Mouse (Mus musculus): Measurements from ENCODE around the gene Hrct1. TPM values are rescaled to one million over a fixed set of nuclear protein-coding genes. Genes with fewer than 3 reads are reported as not detected.

Gene Hrct1
- polyA plus RNA-seq, 1 experiment from 2014 or later: 0.19 TPM

- no peaks in the 10 kb centered on the region for H3K9me3 ChIP-seq (replicated peaks)
- ATAC-seq: peak; percentile 50
- H3K36me3 ChIP-seq: no peaks in the 10 kb centered on the region
- H3K27me3 ChIP-seq (replicated peaks): peaks cover 6% of the 10 kb centered on the region; the same call in 1 of the 2 replicates
- 20% methylated on average over 13 of the region's 14 CpGs for WGBS (ENCODE audit: insufficient replicate concordance)
- H3K4me2 ChIP-seq: peak within 1 kb of the TSS; percentile 45
- peaks cover 62% of the 10 kb centered on the region for H3K4me1 ChIP-seq
- H3K27ac ChIP-seq: peak within 1 kb of the TSS; percentile 50
- no peak within 1 kb of the TSS for H3K9ac ChIP-seq
- no peak within 1 kb of the TSS for H3K4me3 ChIP-seq
Observed at GRCm38 (mm10) chr4:43729794-43730550, 3.0 kb downstream of the Hrct1 start, which contains the start of gene Spaar. Gene Spaar, plus strand, starts transcription at chr4:43730034.

DNA sequence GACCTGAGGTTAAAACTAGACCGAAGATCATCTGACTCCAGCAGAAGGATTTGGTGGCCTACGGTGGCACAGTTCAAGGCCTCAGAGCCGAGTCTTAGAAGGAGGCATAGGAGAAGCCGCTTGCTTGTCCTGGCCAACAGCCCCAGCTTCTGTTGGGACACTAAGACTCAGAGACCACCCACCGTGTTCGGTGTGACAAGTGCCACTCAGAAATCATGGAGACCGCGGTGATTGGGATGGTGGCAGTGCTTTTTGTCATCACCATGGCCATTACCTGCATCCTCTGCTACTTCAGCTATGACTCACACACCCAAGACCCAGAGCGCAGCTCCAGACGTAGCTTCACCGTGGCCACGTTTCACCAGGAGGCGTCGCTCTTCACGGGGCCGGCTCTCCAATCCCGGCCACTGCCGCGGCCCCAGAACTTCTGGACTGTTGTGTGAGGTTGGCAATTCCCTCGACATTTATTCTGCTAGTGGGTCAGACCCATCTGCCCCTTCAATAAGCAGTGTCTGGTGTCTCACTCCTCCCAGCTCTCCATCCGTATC lies 3.8 kb downstream of the Hrct1 start:
- Histone ChIP-seq H3K27me3 (replicated peaks) (peaks cover 6% of the 10 kb centered on the region; the same call in 1 of the 2 replicates), H3K4me2 (peak overlapping the region; percentile 45; the same call in 1 of the 2 replicates), H3K36me3 (no peaks in the 10 kb centered on the region), H3K27ac (no peak overlapping the region), H3K9me3 (replicated peaks) (no peaks in the 10 kb centered on the region), H3K9ac (no peak overlapping the region), H3K4me1 (peaks cover 61% of the 10 kb centered on the region), H3K4me3 (no peak overlapping the region)
- ATAC-seq: no peak
- 55% methylated on average over 21 of the region's 21 CpGs for WGBS (ENCODE audit: insufficient replicate concordance)

DNA sequence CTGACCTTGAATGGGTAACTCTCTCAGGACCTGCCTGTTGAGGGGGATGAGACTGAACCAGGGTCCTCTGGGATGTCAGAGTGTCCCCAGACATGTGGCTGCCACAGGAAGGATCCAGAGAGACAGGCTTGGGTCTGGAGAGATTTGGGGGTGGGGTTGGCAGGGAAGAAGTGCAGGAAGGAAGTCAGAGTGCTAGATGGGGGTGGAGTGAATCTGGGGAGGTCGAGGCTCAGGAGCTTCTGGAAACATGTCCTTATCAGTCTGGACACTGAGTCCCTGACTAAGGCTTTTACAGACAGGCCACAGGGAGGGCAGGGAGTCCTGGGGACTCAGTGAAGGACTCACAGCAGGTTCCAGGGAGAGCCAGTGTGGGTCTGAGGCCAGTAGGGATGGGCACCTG lies 5.2 kb downstream of the Hrct1 start:
- Histone ChIP-seq H3K27ac (no peak overlapping the region), H3K4me3 (no peak overlapping the region), H3K36me3 (no peaks in the 10 kb centered on the region), H3K4me1 (peaks cover 48% of the 10 kb centered on the region), H3K9me3 (replicated peaks) (no peaks in the 10 kb centered on the region), H3K9ac (no peak overlapping the region), H3K27me3 (replicated peaks) (peaks cover 6% of the 10 kb centered on the region; the same call in 1 of the 2 replicates), H3K4me2 (no peak overlapping the region)
- 5% methylated on average over 1 of the region's 1 CpGs for WGBS (ENCODE audit: insufficient replicate concordance)
- ATAC-seq: no peak

DNA sequence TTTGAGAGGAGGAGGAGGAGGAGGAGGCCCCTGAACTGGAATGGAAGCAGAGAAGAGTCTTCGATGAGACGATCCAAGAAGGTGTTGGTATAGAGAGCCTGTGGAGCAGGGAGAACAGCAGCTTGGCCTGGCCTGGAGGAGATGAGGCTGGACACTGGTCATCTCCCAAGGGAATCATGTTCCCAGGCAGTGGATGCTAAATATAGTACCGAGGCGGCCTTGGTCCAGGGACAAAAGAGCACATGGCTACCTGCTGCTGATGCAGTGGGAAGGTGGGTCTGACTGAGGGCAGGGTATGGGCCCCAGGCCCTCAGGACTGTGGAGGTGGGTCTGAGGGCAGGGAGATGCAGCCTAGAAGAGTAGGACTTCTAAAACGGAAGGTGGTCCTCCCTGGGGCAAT lies 6.2 kb downstream of the Hrct1 start:
- Histone ChIP-seq H3K27ac (no peak overlapping the region), H3K4me1 (peaks cover 38% of the 10 kb centered on the region), H3K4me2 (no peak overlapping the region), H3K9me3 (replicated peaks) (no peaks in the 10 kb centered on the region), H3K9ac (no peak overlapping the region), H3K27me3 (replicated peaks) (peaks cover 6% of the 10 kb centered on the region; the same call in 1 of the 2 replicates), H3K4me3 (no peak overlapping the region), H3K36me3 (no peaks in the 10 kb centered on the region)
- 66% methylated on average over 5 of the region's 5 CpGs for WGBS (ENCODE audit: insufficient replicate concordance)
- ATAC-seq: no peak

- 63% methylated on average over 6 of the region's 6 CpGs for WGBS (ENCODE audit: insufficient replicate concordance)
- H3K27ac ChIP-seq: no peak overlapping the region
Observed at GRCm38 (mm10) chr4:43737144-43737543, 10.2 kb downstream of the Hrct1 start.

DNA sequence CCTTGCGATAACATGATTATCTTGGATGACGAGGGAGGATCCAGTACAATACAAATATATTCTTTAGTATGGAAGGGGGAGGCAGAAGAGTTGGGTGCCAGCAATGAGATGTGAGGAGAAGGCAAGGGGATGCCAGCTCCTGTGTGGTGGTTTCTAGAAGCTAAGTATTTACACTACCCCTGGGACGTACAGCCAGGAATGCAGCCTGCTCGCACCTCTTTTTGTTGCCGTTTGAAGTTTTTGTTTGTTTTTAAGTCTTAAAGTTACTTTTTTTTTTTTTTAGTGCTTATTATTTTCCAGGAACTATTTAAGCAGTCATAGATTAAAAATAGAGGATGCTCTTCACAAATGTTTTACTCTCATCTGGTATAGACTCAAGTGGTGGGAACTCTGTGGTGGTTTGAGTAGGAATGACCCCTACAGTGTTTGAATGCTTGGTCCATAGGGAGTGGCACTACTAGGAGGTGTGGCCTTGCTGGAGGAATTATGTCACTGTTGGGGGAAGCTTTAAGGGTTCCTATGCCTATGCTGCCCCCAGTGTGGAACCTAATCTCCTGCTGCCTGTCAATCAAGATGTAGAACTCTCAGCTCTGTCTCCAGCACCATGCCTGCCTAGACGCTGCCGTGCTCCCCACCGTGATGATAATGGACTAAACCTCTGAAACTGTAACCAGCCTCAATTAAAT lies 12.1 kb downstream of the Hrct1 start:
- ATAC-seq: no peak

More at GRCm38 (mm10) chr4:43737144-43737543, 10.2 kb downstream of the Hrct1 start:
- H3K9ac ChIP-seq: no peak overlapping the region
- peaks cover 5% of the 10 kb centered on the region; the same call in 1 of the 2 replicates for H3K27me3 ChIP-seq (replicated peaks)
- H3K4me2 ChIP-seq: no peak overlapping the region
- ATAC-seq: no peak
- no peaks in the 10 kb centered on the region for H3K36me3 ChIP-seq
- H3K9me3 ChIP-seq (replicated peaks): no peaks in the 10 kb centered on the region
- H3K4me3 ChIP-seq: no peak overlapping the region
- peaks cover 5% of the 10 kb centered on the region for H3K4me1 ChIP-seq

DNA sequence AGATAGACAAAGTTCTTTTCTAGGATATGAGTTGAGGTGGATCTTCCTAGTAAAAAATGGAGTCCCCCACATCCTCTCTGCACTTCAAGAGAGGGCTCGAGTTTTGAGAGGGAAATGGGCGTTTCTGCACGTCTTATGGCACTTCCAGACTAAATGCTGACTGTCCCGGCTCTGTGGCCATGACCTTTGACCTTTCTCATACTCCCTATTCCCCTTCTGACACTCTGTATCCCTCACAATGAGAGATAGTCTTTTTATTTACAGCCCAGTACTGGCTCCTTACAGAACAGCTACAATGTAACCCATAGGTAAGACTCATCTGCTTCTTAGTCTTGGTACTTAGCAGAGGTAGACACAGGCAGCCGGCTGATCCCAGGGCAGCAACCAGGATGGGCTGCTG lies 14.5 kb downstream of the Hrct1 start:
- Histone ChIP-seq H3K36me3 (no peaks in the 10 kb centered on the region), H3K27me3 (replicated peaks) (no peaks in the 10 kb centered on the region), H3K27ac (no peak overlapping the region), H3K4me2 (no peak overlapping the region), H3K9ac (no peak overlapping the region), H3K4me1 (0 out of 2 replicates have a peak, but pooled peaks cover under 1% of the 10 kb centered on the region), H3K9me3 (replicated peaks) (no peaks in the 10 kb centered on the region), H3K4me3 (no peak overlapping the region)
- no peak for ATAC-seq
- 57% methylated on average over 5 of the region's 5 CpGs for WGBS (ENCODE audit: insufficient replicate concordance)

More for the DNA sequence above, 12.1 kb downstream of the Hrct1 start:
- no peaks in the 10 kb centered on the region for H3K36me3 ChIP-seq
- no peaks in the 10 kb centered on the region for H3K4me1 ChIP-seq
- no peak overlapping the region for H3K4me3 ChIP-seq
- no peaks in the 10 kb centered on the region for H3K9me3 ChIP-seq (replicated peaks)
- H3K27ac ChIP-seq: no peak overlapping the region
- H3K27me3 ChIP-seq (replicated peaks): no peaks in the 10 kb centered on the region
- 59% methylated on average over 8 of the region's 8 CpGs for WGBS (ENCODE audit: insufficient replicate concordance)
- no peak overlapping the region for H3K4me2 ChIP-seq
- no peak overlapping the region for H3K9ac ChIP-seq

DNA sequence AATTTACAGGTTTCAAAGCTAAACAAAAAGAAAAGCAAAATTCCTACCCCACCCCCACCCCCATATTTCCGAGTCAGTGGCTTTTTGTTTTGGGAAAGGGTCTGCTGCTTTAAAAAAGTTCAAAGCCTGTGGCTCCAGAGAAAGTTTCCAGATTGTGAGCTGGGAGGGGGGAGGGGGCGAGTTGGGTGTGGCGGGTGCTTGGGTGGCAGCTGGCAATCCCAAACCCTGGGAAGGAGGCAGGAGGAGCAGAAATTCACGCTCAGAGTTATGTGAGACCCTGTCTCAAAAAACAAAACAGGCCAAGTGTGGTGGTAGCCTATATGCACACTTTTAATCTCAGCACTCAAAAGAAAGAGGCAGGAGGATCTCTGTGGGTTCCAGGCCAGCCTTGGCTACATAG lies 15.6 kb downstream of the Hrct1 start:
- ATAC-seq: no peak
- WGBS (ENCODE audit: insufficient replicate concordance): 48% methylated on average over 4 of the region's 4 CpGs
- no peak overlapping the region for H3K27ac ChIP-seq

DNA sequence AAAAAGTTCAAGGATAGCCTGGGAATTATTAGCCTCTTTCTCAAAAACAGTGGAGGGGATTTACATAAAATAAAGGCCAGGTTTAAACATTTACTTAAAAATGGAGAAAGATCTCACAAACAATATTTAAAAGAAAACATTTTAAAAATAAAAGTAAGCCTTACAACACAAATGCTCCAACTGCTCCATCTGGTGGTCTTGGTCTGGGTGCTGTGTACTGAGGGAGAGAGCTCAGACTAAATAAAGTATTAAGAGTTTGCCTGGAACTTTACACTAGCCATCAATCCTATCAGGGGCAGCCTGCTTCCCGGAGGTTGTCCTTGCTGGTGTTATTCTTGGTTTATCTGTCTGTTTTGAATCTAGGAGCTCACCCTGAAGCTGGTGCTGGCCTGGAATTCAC lies 16.1 kb downstream of the Hrct1 start:
- Histone ChIP-seq H3K4me1 (0 out of 2 replicates have a peak, but pooled peaks cover 9% of the 10 kb centered on the region), H3K9ac (no peak overlapping the region), H3K36me3 (no peaks in the 10 kb centered on the region), H3K9me3 (replicated peaks) (no peaks in the 10 kb centered on the region), H3K27ac (no peak overlapping the region), H3K27me3 (replicated peaks) (no peaks in the 10 kb centered on the region), H3K4me3 (no peak overlapping the region), H3K4me2 (no peak overlapping the region)
- 27% methylated on average over 1 of the region's 1 CpGs for WGBS (ENCODE audit: insufficient replicate concordance)
- no peak for ATAC-seq

More for the DNA sequence above, 15.6 kb downstream of the Hrct1 start:
- Histone ChIP-seq H3K9me3 (replicated peaks) (no peaks in the 10 kb centered on the region), H3K9ac (no peak overlapping the region), H3K4me1 (0 out of 2 replicates have a peak, but pooled peaks cover 9% of the 10 kb centered on the region), H3K4me3 (no peak overlapping the region), H3K4me2 (no peak overlapping the region), H3K27me3 (replicated peaks) (no peaks in the 10 kb centered on the region), H3K36me3 (no peaks in the 10 kb centered on the region)

DNA sequence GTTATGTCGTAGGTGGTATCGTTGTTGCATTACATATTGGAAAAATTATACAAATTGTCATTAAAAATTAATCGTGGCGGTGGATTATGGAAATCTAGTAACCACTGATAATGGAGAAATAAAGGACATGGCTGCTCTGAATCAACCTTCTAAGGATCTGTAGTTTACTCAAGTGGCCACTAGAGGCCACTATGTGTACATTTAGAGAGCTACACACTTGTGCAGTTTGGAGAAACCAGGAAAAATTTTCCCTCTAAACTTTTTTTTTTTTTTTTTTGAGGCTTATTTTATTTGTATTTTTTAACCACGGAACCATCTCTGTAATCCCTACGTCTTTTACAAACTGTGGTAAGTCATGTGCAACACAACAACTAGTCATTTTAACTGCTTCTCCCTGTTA lies 18.2 kb downstream of the Hrct1 start:
- H3K9me3 ChIP-seq (replicated peaks): no peaks in the 10 kb centered on the region
- H3K4me1 ChIP-seq: 0 out of 2 replicates have a peak, but pooled peaks cover 9% of the 10 kb centered on the region
- H3K36me3 ChIP-seq: no peaks in the 10 kb centered on the region
- H3K4me2 ChIP-seq: no peak overlapping the region
- no peaks in the 10 kb centered on the region for H3K27me3 ChIP-seq (replicated peaks)
- no peak overlapping the region for H3K4me3 ChIP-seq
- no peak overlapping the region for H3K9ac ChIP-seq
- 5% methylated on average over 6 of the region's 6 CpGs for WGBS (ENCODE audit: insufficient replicate concordance)
- H3K27ac ChIP-seq: no peak overlapping the region
- ATAC-seq: no peak

DNA sequence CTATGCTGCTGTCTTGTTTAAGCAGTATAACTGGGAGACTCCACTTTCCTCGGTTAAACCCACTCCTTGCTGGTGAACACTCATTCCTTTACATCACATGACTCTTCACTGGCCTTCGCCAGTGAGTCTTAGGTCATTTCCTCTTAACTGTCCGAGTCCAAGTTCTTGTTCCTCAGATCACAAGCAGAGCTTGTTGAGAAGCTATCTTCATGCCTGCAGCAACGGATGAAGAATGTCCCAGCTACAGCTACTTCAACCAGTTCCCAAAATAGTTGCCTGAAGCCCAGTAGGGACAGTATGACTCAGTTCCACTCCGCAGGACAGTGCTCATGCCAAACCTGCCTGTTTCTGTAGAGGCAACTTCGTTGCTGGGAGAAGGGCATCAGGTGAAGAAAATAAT lies 30.2 kb downstream of the Hrct1 start:
- H3K36me3 ChIP-seq: no peaks in the 10 kb centered on the region

More for the DNA sequence above, 30.2 kb downstream of the Hrct1 start:
- 37% methylated on average over 6 of the region's 6 CpGs for WGBS (ENCODE audit: insufficient replicate concordance)
- H3K4me3 ChIP-seq: no peak overlapping the region
- no peak for ATAC-seq
- no peaks in the 10 kb centered on the region for H3K9me3 ChIP-seq (replicated peaks)
- no peaks in the 10 kb centered on the region for H3K4me1 ChIP-seq
- no peak overlapping the region for H3K4me2 ChIP-seq
- H3K9ac ChIP-seq: no peak overlapping the region
- H3K27ac ChIP-seq: no peak overlapping the region
- no peaks in the 10 kb centered on the region for H3K27me3 ChIP-seq (replicated peaks)
